In genomic region chr5:115579363-115579762, GRCm38 (mm10) we compare ENCODE assay signal across 21 mouse cellular contexts.
"Had no signal": no experiment of that assay in that cellular context is flagged by ENCODE, and none has a peak within 500 bp of the region (broad histone marks: within the 10 kb centered on the region; RNA-seq: fewer than 3 reads in every experiment).

No protein-coding gene starts in this region.

- H3K4me3 ChIP-seq: kidney, embryonic 15.5 days; left cerebral cortex, adult 2 months; liver, embryonic 13.5 days; midbrain, embryonic 12.5 days; midbrain, embryonic 15.5 days; neural tube, embryonic 12.5 days; neural tube, embryonic 15.5 days; stomach, embryonic 15.5 days had no signal

- H3K9me3 ChIP-seq: stomach, embryonic 15.5 days had no signal

- H3K9ac ChIP-seq: kidney, embryonic 15.5 days; liver, embryonic 13.5 days; lung, embryonic 14.5 days; midbrain, embryonic 12.5 days; midbrain, embryonic 15.5 days; neural tube, embryonic 12.5 days; neural tube, embryonic 15.5 days; stomach, embryonic 15.5 days had no signal

- H3K4me2 ChIP-seq: kidney, embryonic 15.5 days; liver, embryonic 13.5 days; lung, embryonic 14.5 days; midbrain, embryonic 12.5 days; midbrain, embryonic 15.5 days; neural tube, embryonic 12.5 days; neural tube, embryonic 15.5 days; stomach, embryonic 15.5 days had no signal

- H3K4me1 ChIP-seq: liver, embryonic 13.5 days; midbrain, embryonic 12.5 days; midbrain, embryonic 15.5 days; neural tube, embryonic 12.5 days; neural tube, embryonic 15.5 days; stomach, embryonic 15.5 days had no signal

- H3K27me3 ChIP-seq: kidney, embryonic 15.5 days; liver, embryonic 13.5 days; midbrain, embryonic 12.5 days; midbrain, embryonic 15.5 days; neural tube, embryonic 12.5 days; neural tube, embryonic 15.5 days; stomach, embryonic 15.5 days had no signal

- DNase-seq: kidney, adult 8-10 months; kidney, postnatal 14 days; kidney, postnatal 4 days; layer of hippocampus, adult 9-11 months; layer of hippocampus, postnatal 36 days; liver, embryonic 13.5 days; lung, embryonic 14.5 days; retina, postnatal 1 day; right cerebral cortex, postnatal 25 days; spleen, adult 18-20 months; thymus, adult 18-20 months; thymus, postnatal 36 days had no signal

- ATAC-seq: lung, postnatal 0 days; midbrain, embryonic 15.5 days had no signal

- H3K27ac ChIP-seq: kidney, embryonic 15.5 days; left cerebral cortex, adult 2 months; liver, embryonic 13.5 days; macrophage; midbrain, embryonic 12.5 days; midbrain, embryonic 15.5 days; neural tube, embryonic 12.5 days; neural tube, embryonic 15.5 days; stomach, embryonic 15.5 days had no signal
